Mouse (Mus musculus) mouse trophoblast stem cell (cell line): ENCODE results near the gene Sdr9c7.
"Not testable (repeated sequence)": the region's sequence is repeated elsewhere in the genome, so short reads cannot be mapped to it uniquely, and the experiment has no call there.

Experiments used
- in situ Hi-C, 2 experiments: fragments of 300-500 bp; cut with MseI, MboI; formaldehyde crosslinking; loops; 2 replicates in 1 of 2; 3 replicates in 1 of 2; pipeline ENCODE4 v1.15.1; 2025

The Sdr9c7 gene

GRCm38 (mm10) chr10:127898218-127898617, at the start of gene Sdr9c7:
Gene Sdr9c7 (plus strand): TSS chr10:127898518.
- in situ Hi-C loops = no loop called here

- in situ Hi-C loops = no loop called here
Measured at GRCm38 (mm10) chr10:127849628-127850027, 48.7 kb upstream of the Sdr9c7 start, which contains the start of gene Rdh19. Gene Rdh19 (plus strand): TSS chr10:127849928.

- in situ Hi-C loops = no loop called here
Measured at GRCm38 (mm10) chr10:127856376-127856775, 41.9 kb upstream of the Sdr9c7 start.

GRCm38 (mm10) chr10:127864931-127865330, 33.4 kb upstream of the Sdr9c7 start:
- in situ Hi-C loops = no loop called here

- in situ Hi-C loops = no loop called here
Measured at GRCm38 (mm10) chr10:127866232-127866631, 32.1 kb upstream of the Sdr9c7 start, which contains the start of gene Rdh16f2. Gene Rdh16f2 (plus strand): TSS chr10:127866474.

GRCm38 (mm10) chr10:127872484-127872883, 25.8 kb upstream of the Sdr9c7 start:
- in situ Hi-C loops = no loop called here

- in situ Hi-C loops = no loop called here
Measured at GRCm38 (mm10) chr10:127877681-127878080, 20.6 kb upstream of the Sdr9c7 start.

- in situ Hi-C loops = no loop called here
Measured at GRCm38 (mm10) chr10:127878262-127879057, 19.9 kb upstream of the Sdr9c7 start.

- in situ Hi-C loops = no loop called here
Measured at GRCm38 (mm10) chr10:127879155-127879688, 19.1 kb upstream of the Sdr9c7 start.

GRCm38 (mm10) chr10:127881041-127881440, 17.3 kb upstream of the Sdr9c7 start:
- in situ Hi-C loops = no loop called here

GRCm38 (mm10) chr10:127886551-127886950, 11.8 kb upstream of the Sdr9c7 start:
- in situ Hi-C loops = no loop called here

GRCm38 (mm10) chr10:127886971-127887370, 11.3 kb upstream of the Sdr9c7 start:
- in situ Hi-C loops = no loop called here

- in situ Hi-C loops = no loop called here
Measured at GRCm38 (mm10) chr10:127888605-127889004, 9.7 kb upstream of the Sdr9c7 start, which contains the start of gene Rdh7. Gene Rdh7 (minus strand): TSS chr10:127888817.

- in situ Hi-C loops = no loop called here
Measured at GRCm38 (mm10) chr10:127891481-127891880, 6.8 kb upstream of the Sdr9c7 start.

- in situ Hi-C loops = not testable (repeated sequence)
Measured at GRCm38 (mm10) chr10:127893163-127894022, 4.9 kb upstream of the Sdr9c7 start.

GRCm38 (mm10) chr10:127896705-127897104, 1.6 kb upstream of the Sdr9c7 start:
- in situ Hi-C loops = no loop called here

- in situ Hi-C loops = no loop called here
Measured at GRCm38 (mm10) chr10:127897506-127897905, 812 bp upstream of the Sdr9c7 start.

- in situ Hi-C loops = no loop called here
Measured at GRCm38 (mm10) chr10:127899783-127900182, 1.5 kb downstream of the Sdr9c7 start.

GRCm38 (mm10) chr10:127901751-127902150, 3.4 kb downstream of the Sdr9c7 start:
- in situ Hi-C loops = no loop called here

- in situ Hi-C loops = no loop called here
Measured at GRCm38 (mm10) chr10:127903116-127903515, 4.8 kb downstream of the Sdr9c7 start.

- in situ Hi-C loops = no loop called here
Measured at GRCm38 (mm10) chr10:127904718-127905446, 6.6 kb downstream of the Sdr9c7 start.
